Mouse (Mus musculus): ENCODE results near the gene Plxnb2.

The Plxnb2 gene

DNA sequence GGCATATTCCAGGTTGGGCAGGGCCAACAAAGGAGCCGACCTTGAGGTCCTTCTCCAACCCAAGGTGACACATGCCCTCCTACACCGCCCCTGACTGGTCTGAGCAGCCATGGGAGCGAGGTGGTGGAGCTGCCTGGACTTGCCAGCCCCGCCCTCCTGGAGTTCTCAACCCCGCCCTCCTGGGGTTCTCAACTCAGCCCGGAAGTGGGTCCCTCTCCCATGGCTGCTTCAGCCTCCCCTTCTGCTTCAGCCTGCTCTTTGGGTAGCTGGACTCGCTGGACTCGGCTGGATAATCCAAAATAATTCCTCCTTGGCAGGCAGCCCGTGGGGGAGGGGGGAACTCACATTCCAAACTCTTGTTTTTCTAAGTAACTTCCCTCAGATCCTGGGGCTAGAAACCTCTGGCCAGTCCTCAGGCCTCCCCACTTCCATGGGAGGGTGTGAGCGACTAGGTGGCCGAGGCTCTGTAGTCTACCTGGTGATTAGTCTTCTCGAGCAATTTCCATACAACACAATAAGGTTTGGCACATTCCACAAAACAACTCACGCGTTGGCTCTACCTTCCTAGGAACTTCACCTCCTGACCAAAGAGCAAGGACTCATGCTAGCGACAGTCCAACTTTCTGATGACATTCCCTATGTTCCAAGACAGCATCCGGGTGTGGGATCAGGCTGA lies 1.5 kb downstream of the Plxnb2 start:
- DNase-seq, result peak in 1 of 2 experiments; percentile 36

DNA sequence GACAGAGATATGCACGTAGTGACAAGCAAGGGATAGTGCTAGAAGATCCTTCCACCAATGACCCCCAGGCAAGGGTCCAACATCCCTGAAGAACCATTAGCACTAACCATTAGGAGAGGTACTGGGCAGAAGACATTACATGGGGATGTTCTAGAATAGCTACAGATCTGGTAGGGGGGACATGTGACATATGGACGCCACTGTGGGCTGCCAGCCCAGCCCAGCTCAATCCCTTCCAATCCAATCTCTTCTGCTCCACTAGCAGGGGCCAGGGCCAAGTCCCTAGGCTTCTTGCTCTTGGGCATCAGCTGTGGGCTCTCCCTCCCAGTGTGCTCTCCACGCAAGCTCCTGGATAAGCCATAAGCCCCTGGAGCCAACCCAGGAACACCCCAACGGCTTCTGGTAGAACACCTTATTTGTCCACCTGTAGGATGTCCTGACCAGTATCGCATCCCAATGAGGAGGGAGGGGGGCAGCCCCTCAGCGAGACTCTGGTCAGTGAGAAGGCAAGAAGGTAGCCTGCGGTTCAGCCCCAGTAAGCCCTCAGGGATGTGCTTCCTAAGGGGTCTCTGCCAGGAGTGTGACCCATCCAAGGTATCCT lies 2.2 kb downstream of the Plxnb2 start:
- DNase-seq, result no peak

DNA sequence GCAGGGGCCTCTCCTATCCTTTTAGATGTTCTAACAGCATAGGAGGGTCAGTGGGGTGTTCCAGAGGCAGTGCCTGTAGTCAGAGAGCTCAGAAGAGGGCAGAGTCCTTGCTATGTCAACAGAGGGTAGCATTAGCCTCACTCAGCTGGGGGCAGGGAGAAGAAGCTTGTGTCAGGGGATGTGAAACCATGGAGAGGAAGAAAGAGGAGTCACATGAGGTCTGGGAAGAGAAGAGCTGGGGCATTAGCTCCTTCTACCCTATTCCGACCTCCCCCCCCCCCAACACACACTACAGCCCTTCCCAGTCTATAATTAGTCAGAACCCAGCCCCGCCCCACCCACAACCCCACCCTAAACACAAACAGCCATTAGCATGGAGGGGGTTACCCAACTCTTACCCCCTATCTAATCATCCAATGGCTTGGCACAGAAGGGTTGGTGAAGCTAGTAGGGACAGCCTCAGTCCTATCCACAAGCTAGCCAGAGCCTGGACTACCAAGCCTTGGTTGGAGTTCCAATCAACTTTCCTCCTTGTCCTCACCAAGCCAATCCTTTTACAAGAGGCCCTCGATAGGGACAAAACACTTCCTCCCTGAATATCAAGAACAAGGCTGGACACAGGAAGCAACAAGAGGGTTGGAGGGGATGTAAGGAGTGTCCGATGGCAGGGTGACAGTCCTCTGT lies 2.9 kb downstream of the Plxnb2 start:
- DNase-seq, result peak in 1 of 2 experiments; percentile 14

DNA sequence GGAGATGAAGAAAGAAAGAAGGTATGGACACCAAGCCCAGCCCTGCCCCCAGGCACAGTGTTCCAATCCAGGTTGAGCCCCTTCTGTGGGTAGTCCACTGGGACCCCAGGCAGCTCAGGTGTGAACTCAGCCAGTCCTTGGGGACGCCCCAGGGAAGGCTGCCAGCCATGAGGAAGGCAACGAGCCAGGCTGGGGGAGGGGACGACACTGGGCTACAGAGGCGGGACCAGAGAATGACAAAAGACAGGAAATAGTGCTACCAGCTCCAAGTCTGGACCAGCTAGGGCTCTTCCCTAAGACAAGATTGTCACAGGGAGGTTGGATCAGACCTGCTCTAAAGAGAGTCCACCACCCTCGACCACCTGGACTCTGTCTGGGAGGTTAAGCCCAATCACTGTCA lies 3.5 kb downstream of the Plxnb2 start:
- DNase-seq, result peak; percentile 59 to 68

DNA sequence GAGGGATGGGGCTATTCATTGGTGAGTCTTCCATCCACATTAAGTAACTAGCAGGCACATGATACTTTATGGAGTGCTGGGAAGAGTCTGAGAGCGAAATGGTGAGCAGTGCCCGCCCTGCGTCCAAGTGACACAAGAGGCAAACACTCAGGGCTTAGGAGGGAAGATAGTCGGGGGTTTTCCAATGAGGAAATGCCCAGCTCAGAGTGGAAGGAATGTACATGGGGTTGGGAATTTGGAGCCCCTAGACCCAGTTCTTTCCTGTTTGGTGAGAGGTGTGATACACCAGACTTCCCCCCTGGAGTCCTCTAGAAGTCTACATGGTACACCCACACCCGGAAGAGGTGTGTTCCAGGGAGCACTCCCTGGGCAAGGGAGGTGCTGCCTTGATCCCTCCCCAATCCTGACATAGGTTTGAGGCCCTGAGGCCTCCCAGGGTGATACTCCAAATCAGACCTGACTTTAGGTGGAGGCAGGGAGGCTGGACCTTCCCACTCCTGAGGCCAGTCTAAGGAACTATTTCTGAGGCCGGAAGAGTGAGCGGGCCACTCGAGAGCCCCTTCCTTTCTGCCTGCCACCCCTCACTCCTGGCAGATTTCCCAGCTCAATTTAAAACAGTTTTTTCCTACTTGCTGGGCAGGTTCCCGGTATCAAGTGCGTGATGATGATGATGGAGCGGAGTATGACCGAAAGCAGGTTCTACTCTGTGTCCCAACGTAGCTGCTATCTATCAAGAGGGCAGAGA lies 5.0 kb downstream of the Plxnb2 start:
- no peak for DNase-seq

DNA sequence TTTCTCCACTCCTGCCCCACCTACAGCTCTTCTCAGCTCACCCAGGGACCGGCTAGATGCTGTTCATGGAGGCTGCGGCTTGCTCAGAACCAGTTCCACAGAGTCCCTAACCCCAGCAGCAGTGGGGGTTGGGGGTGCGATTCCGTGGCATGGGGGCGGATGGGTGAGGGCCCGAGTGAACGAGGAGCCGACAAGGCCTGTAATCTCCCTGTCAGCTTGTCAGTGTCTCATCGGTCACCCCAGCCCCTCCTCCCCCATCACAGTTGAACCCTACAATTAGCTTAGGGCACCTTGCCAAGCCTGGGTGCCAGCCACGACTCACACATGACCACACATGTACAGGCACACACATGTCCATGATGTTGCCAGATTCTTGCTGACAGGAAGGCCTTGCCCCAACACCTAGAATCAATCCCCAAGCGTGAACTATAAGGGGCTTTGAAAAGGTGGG lies 5.7 kb downstream of the Plxnb2 start:
- no peak for DNase-seq

DNA sequence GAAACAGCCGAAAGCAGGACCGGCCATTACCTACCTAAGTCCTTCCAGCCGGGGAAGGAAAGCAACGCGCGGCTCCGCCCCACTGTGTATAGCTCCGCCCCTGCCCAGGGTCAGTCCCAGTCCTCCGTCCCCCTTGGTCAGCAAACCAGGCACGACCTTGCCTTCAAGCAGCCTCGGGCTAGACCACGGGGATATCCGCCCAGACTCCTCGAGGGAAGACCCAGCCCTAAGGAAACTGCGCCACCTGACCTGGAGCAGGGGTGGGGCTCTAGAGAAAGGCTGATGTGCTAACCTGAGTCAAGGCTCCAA lies 6.7 kb downstream of the Plxnb2 start:
- DNase-seq, result peak in 1 of 2 experiments; percentile 55

DNA sequence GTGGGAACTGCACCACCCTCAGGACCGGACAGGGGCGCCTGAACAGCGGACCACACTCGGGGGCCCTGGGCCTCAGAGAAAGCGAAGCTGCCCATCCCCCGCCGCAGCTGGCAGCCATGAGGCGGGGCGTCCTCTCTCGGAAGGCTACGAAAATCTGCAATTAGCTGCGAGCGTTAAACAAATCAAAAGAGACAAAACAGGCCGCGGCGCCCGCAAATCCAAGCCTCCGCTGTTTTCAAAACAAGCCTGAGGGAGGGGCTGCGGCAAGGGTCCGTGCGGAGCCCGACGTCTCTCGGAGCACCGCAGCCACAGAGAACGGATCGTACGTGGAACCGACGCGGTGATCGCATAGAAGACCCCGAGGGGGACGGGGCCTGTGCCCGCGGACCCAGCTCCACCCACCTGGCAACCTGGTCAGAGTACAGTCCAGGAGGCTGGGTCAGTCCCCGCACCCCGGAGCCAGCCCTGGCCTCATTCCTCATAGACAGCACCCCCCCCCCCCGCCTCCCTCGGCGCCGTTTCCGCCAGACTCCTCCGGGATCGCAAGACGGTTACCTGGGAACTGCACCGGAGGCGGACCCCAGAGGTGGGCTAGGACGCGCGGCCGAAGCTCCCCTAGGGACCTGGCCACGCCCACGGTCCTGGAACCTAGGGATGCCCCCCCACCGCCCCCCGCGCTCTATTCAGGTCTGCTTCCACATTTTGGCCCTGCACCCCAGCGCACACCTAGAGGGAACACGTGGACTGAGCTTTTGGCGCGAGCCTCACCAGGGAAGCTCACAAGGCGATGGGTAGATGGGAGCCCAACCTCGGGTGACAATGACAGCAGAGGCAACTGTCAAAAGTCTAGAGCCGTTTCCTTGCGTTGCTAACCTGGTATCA lies 7.3 kb downstream of the Plxnb2 start:
- DNase-seq, result peak in 1 of 2 experiments; percentile 55

DNA sequence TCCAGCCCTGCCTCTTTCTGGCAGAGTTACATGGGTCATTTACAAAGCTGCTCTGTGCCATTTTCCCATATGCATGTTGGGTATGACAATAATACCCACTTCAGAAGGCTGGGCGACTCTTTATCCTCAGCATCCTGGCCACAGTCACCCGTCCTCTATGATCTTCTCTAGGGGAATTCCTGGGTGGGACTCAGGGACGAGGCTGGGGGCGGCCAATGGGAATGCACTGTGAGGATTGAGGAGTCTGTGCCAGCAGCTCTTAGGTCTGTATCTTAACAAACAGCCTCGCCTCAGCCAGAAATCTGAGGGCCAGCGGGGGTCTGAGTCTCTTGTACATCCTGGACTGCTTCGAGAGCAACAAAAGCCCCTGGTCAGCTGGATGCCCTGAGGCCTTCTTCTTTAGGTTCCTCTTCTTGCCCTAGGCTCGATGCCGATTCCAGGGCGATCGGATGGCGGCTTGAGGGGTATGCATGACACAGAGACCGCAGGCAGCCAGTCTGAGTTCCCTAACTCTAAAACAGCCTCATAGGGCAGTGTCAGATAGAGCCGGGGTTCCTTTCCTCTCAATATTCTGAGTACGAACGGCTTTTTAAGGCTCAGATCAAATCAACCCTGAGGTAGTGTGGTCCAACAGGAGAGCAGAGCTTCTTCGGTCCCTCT lies 8.2 kb downstream of the Plxnb2 start:
- DNase-seq, result peak in 1 of 2 experiments; percentile 14

DNA sequence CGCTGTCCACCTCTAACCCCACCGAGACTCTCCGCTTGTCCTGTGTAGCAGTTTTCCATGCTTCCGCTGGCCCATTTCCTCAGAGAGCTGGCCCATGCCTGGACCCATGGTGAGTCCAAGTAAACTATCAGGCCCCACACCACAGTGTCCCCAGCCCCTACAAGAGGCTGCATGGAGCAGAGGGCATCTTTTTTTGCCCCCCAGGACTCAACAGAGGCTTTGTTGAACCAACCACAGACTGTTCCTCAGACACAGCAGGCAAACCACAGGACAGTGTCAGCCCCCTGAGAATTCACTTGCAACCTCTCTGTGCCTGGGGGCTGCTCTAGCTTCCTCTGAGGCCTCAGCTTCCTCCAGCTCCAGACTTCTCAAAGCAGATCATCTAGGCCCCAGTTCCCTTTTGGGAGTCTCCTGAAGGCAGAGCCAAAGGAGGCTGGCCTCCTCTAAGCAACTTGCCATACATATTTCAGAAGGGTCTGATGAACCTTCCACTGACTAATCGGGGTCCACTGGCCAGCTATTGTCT lies 9.0 kb downstream of the Plxnb2 start:
- no peak for DNase-seq

DNA sequence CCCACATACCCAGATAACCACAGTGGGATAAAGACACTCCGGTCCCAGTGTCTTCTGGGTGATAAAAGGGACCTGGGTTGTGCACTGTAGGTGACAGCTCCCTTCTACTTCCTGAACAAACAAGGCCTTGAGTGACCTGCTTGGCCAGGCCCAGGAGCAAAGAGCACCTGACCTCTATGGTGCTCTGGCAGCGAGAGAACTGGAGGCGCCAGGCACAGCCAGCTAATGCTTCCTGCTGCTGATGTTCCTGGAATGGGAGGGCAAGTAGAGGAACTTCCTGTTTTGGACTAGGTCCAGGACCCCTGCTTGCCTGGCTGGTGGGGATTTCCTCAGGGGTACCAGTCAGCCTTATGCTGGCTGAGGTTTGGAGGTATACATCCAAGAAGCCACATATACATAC lies 10.5 kb downstream of the Plxnb2 start:
- DNase-seq, result no peak

DNA sequence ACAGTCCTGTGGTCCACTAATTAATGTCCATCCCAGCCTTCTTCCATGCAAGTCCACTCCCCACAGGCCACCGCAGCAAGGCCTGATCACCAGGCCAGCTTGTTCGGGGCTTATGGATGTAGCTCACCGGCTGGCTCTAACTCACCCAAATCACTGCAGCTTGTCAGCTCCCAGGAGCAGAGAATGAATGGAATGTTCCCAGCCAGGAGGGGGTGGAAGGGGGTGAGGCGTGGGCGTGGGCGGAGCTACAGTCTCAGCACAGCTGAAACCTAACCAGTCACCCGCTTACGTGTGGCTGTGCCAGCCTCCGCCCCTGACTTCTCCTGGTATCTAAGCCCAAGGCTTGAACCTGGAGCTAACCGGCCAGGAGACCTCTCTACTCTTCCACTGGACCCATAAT lies 11.2 kb downstream of the Plxnb2 start:
- DNase-seq, result peak in 1 of 2 experiments; percentile 20

DNA sequence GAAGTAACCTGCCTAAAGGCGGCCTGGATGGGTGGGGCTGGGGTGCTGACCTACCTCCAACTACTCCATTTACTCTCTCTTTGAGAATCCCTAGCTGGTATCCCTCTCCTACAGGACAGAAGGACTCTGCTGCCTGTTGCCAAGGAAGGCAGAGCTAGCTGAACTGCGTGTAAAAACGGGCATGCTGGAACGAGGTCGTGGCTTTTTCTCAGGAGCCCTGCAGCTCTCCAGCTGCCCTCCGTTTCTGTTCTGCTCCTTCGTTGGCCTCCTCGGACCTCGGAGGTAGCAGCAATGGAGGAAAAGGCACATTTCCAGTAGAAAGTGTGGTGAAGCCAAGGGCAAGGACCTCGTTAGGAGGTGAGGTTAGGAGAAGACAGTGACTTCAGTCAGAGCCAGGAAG lies 11.7 kb downstream of the Plxnb2 start:
- DNase-seq, result no peak

DNA sequence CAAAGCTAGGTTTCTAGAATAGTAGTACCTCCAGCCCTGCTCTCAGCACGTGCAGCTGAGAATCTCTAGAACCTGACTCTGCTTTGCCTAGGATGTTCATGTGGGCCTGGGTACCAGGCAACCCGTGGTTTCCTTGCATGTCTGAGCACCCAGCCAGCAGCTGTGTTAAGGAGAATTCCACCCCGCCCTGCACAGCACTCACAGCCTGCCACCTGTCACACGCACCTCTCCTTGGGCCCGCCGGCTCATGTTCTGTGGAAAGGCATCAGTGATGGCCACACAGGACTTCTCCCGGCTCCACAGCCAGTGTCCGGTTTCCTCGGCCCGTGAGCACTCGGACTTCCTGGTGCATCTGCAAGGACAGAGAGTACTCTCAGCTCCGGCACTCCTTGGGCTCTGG lies 15.1 kb downstream of the Plxnb2 start:
- no peak for DNase-seq

DNA sequence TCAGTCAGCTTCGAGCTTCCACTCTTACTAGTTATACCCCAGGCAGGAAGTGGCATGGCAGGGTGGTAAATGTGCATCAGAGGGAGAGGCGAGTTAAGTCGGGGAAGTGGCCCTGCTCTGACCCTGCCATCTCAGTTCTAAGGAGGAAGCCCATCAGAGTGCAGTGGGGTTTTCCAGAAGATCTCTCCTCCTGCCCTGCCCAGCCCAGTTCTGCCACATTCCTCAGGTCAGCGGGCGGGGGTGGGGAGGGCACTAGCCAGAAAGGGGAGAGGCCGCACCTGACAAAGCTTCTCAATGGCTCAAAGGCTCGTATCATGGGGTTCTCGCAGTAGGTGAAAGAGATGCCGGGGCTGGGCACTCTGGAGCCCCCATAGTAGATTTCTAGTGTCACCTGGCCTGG lies 19.2 kb downstream of the Plxnb2 start:
- DNase-seq, result no peak

DNA sequence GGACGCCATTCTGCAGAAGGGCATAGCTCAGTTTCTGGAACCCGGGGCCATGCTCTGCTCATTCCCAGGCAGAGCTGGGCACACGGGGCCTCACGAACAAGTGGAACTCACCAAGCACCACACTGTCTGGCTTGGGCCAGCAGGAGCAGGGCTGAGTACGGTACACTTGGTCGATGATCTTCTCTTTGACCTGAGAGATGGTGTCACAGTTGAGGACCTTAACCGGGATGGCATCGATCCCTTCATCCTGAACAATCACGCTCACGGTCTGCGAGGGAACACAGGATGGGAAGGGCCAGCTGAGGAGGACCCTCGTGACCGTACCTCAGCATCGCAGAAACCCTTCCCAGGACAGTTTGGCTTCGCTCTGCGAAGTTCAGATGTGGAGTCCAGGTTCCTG lies 22.1 kb downstream of the Plxnb2 start:
- DNase-seq, result no peak

DNA sequence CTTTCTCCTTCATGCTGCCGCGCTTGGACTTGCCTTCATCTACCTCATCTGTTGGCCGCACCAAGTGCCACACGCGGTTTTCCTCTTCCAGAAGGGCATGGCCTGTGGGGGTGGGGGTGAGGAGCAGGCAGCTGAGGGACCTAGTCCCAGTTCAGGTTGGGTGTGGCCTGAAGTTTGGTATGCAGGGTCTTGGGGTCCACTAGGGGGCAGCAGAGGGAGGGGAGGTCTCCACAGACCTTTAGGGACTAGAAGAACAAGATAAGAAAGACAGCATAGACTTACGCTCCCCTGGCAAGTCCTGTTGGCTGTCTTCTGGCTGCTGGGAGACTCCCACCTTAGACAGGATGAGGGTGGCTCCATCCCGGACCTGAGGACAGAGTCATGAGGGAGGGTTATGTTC lies 22.6 kb downstream of the Plxnb2 start:
- DNase-seq, result peak; percentile 56 to 82

DNA sequence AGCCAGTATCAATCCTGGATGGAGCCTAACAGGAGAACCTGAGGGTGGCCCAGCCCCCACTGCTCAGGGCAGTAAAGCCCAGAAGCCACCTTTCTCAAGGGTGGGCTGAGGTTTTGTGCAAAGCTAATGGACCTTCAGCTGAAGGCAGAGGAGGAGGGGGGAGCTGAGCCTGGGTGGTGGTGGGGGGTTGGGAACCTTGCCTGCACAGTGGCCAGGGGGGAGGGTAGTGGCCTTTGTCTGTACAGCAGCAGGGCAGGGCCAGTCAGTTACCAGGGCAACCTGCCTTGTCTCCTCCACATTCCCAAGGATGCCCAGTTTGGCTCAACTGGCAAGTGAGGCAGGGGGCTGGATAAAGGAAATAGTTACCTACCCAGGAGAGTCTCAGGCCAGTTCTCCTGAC lies 28.3 kb downstream of the Plxnb2 start:
- no peak for DNase-seq

DNA sequence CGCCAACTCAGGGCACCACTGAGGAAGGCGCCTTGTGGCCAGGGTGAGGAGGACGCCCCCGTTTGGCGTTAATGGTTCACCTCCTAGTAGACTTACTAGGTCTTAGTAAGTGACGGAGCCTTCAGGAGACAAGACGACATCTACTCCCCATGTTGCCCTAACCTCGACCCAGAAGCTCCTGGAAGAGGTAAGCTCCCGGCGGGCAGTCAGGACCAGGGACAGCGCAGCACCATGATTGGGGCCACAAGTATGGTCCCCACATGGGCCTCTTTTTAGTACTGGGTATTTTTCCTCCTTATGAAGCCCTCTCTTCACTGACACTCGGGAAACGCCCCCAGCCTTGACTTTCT lies 30.6 kb downstream of the Plxnb2 start:
- peak in 1 of 2 experiments; percentile 48 for DNase-seq

DNA sequence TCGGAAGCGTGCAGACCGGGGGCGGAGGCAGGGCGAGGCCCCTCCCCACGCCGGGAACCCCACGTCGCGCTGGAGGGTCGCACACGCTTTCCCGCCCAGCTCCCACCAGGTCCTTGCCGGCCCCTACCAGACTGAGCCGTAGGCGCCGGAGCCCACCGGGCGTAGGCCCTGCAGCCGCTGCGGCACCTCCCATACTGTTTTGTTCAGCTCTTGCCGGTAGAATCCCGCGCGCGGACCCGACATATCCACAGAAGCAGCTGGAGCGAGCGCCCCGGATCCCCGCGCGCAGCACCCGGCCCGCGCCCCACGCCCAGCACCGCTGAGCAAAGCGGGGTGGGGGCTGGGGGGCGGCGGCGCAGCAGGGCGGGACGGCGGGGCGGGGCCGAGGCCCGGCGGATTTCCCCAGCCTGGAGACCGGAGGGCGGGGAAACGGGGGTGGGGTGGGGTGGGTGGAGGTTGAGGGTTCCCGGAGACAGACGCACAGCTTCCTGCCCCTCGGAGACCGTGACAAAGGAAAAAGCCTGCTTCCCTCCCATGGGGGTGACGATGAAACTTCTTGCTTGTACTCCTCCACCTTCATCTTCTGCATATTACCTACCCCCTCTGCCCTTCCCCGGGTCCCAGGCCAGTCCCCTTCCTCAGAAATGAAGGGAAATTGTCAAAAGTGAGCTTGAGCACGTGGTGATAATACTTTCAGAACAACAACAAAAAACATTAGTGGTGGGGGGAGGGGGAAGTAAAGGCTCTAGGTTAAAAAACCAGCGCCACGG lies 31.1 kb downstream of the Plxnb2 start, which contains the start of gene Mapk11:
TSS of gene Mapk11 (minus strand) at position 358 of the 770 bp plus-strand sequence.
- DNase-seq, result peak; percentile 57 to 67

Measured in spleen, adult 18-20 months (tissue).